Mouse (Mus musculus): ENCODE results near the gene Gbp2b.
"Not testable (repeated sequence)": the region's sequence is repeated elsewhere in the genome, so short reads cannot be mapped to it uniquely, and the experiment has no call there.

Gbp2b gene

DNA sequence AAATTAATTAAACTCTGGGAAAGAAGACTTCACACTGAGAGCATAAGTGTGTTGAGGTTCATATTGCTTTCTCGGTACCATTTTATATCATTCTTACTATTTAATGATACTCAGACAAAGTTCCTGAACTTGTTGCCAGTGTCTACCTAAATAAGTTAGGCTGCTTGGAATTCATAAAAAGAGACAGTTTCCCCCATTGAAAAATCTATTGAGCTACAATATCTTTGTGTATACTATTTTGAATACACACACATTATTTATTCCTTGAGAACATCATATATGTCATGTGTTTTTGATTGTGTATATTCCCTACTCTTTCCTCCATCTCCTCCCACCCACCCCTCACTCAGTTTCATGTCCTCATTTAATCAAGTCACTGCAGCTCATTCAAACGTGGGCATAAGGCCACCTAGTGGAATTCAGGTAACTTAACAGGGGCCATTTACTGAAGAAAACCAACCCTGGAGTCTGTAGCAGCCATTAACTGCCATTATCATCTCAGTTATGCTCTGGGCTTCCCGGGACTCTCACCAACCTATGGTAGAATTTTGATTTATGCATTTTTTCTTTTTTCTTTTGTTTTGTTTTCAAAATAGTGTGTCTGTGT is 26.4 kb downstream of the Gbp2b start:
- DNase-seq, result no peak

DNA sequence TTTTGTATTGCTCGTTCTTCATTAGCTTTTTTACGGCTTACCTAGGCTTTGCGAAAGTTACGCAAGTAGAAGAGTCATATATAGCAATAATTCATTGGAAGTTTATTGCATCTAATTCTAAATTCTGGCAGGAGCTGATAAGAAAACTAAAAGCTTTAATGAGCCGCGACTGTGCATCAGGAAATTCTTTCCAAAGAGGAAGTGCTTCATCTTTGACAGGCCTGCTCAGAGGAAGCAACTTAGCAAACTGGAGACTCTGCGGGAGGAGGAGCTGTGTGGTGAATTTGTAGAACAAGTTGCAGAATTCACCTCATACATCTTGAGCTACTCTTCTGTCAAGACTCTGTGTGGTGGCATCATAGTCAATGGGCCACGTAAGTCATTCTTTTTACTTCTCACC is 35.7 kb downstream of the Gbp2b start:
- no peak for DNase-seq

DNA sequence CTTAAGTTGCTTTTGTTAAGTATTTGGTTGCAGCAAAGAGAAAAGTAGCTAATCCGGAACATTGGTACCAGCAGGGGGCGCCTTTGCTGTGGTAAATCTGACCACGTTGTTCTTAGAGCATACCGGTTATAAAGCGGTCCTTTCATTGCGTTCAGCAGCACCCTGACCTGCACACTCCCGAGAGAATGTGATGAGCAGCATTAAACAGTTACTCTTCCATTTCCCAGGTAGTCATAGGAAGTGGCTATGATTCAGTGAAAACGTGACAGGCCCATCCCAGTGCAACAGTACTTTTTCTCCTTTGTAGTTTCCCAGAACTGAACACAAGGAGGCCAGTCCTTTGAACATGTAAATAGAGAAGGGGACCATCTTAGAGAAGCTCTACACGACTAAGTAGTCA is 45.6 kb downstream of the Gbp2b start:
- peak; percentile 39 to 52 for DNase-seq

DNA sequence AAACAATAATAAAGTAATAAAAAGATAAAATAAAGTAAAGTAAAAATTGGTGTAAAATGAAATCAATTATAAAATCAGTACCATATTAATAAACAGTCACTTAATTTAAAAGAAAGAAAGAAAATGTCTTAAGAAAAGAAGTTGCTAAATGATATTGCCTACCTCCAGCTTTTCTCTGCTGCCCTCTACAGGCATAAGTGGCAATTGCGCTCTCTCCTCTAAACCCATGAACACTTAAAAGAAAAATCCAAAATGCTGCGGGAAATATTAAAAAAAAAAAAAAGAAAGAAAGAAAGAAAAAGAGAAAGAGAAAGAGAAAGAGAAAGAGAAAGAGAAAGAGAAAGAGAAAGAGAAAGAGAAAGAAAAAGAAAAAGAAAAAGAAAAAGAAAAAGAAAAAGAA is 51.3 kb downstream of the Gbp2b start:
- DNase-seq, result peak; percentile 64 to 72

DNA sequence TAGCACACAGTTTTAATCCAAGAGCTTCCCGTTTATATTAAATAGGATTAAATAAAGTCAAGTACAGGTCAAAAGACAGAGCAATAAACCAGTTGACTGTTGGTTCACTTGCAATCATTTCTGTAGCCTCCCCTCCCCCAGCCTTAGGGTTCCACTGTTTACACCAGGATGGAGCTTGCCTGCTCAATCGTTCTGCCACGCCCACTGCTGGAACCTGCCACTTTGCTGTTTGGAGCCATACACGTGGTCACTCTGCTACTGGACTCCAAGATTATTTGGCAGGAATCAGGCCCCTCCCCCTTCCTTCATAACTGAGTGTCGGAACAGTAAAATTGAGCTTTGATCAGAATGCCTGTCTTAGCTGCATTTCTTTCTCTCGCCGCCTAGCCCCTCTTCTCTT is 53.2 kb downstream of the Gbp2b start:
- not testable (repeated sequence) for DNase-seq

DNA sequence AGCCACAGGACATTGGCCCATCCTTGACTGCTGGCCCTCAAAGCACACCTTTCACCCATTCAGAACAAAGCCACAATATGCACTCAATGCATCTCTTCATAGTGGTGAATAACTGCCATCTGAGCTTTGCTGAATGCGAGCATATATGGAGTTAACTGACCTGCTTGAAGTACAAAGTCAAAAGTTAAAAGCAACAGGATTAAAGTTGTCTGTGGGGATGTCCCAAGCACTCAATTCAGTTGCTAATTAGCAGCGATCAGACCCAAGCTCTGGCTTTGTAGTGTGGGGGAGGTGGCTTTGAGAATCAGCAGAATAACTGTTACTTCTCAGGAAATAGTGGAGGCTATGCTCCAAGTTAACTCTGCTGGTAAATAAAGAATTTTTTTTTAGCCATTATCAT is 55.6 kb downstream of the Gbp2b start:
- DNase-seq, result no peak

DNA sequence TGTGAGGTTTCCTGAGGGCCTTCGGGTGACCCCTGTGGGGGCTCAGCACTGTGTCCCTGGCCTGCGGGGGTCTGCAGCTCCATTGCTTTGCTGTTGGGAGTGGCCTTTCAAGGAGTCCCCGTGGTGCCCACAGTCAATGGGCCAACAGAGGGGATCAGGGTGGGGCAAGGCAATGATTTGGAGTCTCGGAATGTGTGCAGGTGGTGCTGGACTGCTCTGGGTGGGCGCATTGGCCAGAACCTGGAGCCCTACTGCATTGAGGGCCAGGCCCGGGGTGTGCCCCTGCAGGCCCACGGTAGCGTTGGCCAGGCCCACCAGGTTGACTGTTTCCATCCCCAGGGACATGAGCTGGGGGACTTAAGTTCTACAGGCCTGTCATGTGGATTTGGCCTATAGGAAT is 70.1 kb downstream of the Gbp2b start:
- no peak for DNase-seq
